Mouse (Mus musculus): ENCODE measurements at regions not wholly inside any gene's neighbourhood (a gene's known extent, or its start where the extent isn't known, plus 50 kb on each side); places are given as distances from the start of the nearest gene placed in this dataset.

DNA sequence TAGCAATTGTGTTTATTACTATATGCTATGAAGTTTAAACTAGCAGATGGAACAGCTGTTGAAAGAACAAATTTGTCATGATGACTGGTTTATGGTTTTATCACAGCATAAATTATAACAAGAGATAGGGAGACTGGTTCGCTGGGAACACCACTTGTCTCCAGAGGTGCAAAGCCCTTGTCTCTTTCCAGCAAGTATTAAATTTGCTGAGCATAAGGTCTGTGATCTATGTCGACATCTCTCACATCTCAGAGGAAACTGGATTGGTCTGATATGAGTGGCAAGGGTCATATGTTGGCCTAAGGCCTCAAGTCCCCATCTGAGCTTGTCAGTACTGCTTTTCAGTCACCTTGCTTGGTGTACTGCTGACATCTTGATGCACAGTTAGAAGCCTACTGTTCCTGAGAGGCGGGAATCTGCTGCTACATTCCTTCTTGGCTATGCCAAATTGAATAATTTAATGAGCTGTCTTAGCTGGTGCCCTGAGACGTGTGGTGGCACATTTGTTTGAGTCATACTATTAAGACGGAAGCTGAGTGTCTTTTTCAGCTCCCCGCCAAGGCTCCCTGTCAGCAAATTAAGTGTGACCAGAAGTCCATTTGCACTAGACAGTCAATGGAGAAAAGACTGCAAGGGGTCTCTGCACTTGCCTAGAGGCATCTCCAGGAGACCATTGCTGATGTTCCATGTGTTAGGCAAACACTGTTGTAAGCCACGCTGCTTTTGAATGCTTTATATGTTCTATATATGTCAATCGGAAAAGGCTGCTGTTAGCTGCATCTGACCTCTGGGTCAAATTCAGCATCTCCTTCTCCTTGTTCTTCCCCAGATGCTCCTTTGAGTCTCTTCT is 157.0 kb downstream of the Bmp2 start:
- TF ChIP-seq MAFK (IDR thresholded peaks at IDR 0.05; ENCODE audit: insufficient read depth, low read depth, low read length) (no peak), ZC3H11A (IDR thresholded peaks at IDR 0.05; ENCODE audit: borderline replicate concordance, low read depth, low read length) (no peak), ZNF384 (IDR thresholded peaks at IDR 0.05; ENCODE audit: low read depth, low read length) (no peak)

Data from ES-E14 (cell line).